Mouse (Mus musculus): ENCODE data around the gene Vmn1r15.

Gene Vmn1r15

GRCm38 (mm10) chr6:57257652-57258051 is at the start of gene Vmn1r15:
Gene Vmn1r15 (plus strand): TSS chr6:57257952.
- DNase-seq (ENCODE audit: low read depth, low spot score), result no peak

- DNase-seq (ENCODE audit: low read depth, low spot score), result no peak
Measured at GRCm38 (mm10) chr6:57231386-57231785, 26.4 kb upstream of the Vmn1r15 start, which contains the start of gene Vmn1r14. Gene Vmn1r14 (plus strand): TSS chr6:57231686.

- no peak for DNase-seq (ENCODE audit: low read depth, low spot score)
Measured at GRCm38 (mm10) chr6:57260990-57261389, 3.2 kb downstream of the Vmn1r15 start.

- no peak for DNase-seq (ENCODE audit: low read depth, low spot score)
Measured at GRCm38 (mm10) chr6:57271881-57272280, 14.1 kb downstream of the Vmn1r15 start.

- no peak for DNase-seq (ENCODE audit: low read depth, low spot score)
Measured at GRCm38 (mm10) chr6:57272517-57272916, 14.8 kb downstream of the Vmn1r15 start.

- DNase-seq (ENCODE audit: low read depth, low spot score), result no peak
Measured at GRCm38 (mm10) chr6:57278952-57279351, 21.2 kb downstream of the Vmn1r15 start.

Data from ZHBTc4 (cell line).